Mouse (Mus musculus): ENCODE measurements around the gene Ear1.
"Not testable (repeated sequence)": the region's sequence is repeated elsewhere in the genome, so short reads cannot be mapped to it uniquely, and the experiment has no call there.

GRCm38 (mm10) chr14:43860522-43860921 is 14.8 kb downstream of the Ear1 start:
- not testable (repeated sequence) for TF ChIP-seq POLR2A (IDR thresholded peaks at IDR 0.05; ENCODE audit: insufficient read depth, low read length); EP300 (IDR thresholded peaks at IDR 0.05; ENCODE audit: insufficient read depth, low read depth, low read length)
- TF ChIP-seq CTCF (IDR thresholded peaks at IDR 0.05; ENCODE audit: low read depth, low read length), result peak; percentile 13
